Mouse (Mus musculus): Measurements from ENCODE around the gene Tm9sf2.

- TF ChIP-seq POLR2A (IDR thresholded peaks at IDR 0.05; ENCODE audit: insufficient read length, low read depth) (no peak), MYOG (IDR thresholded peaks at IDR 0.05; ENCODE audit: control insufficient read depth in 1 of 3, insufficient read depth in 1 of 3, insufficient read length in 2 of 3, low read depth in 2 of 3) (no peak), CEBPB (IDR thresholded peaks at IDR 0.05; ENCODE audit: insufficient read depth, poor library complexity, severe bottlenecking) (no peak), E2F4 (IDR thresholded peaks at IDR 0.05; ENCODE audit: insufficient read depth) (no peak)
Measured at GRCm38 (mm10) chr14:122137234-122137633, 30.4 kb downstream of the Tm9sf2 start.

Data from myocyte (in vitro differentiated cells).